In genomic region chr7:129102437-129102836, GRCm38 (mm10) we compare ENCODE assay signal across 19 mouse cellular contexts.
DNase-seq lines count a peak whose midpoint lies in the region; ATAC-seq lines count a peak whose summit lies in the region.
"Had no signal": no experiment of that assay in that cellular context is flagged by ENCODE, and none has a peak within 500 bp of the region (broad histone marks: within the 10 kb centered on the region; RNA-seq: fewer than 3 reads in every experiment).

No protein-coding gene starts in this region.

- 54% methylated on average over 4 of the region's 4 CpGs for WGBS in forebrain, embryonic 15.5 days
- 72% methylated on average over 4 of the region's 4 CpGs for WGBS in forebrain, embryonic 10.5 days

- H3K27ac ChIP-seq in forebrain, embryonic 15.5 days (replicated peaks), result no peak overlapping the region
- H3K27ac ChIP-seq in forebrain, embryonic 10.5 days, result no peak overlapping the region
- H3K27ac ChIP-seq: hindbrain, embryonic 15.5 days; left cerebral cortex, adult 2 months; limb, embryonic 13.5 days; liver, embryonic 15.5 days had no signal

- DNase-seq in forebrain, embryonic 10.5 days (ENCODE audit: extremely low spot score, low spot score), result no peak
- peak; percentile 43 to 65 for DNase-seq in right cerebral cortex, postnatal 10 days (ENCODE audit: low spot score in 2 of 2)
- no peak for DNase-seq in right cerebral cortex, postnatal 14 days
- peak; percentile 45 to 51 for DNase-seq in layer of hippocampus, adult 8-10 months (ENCODE audit: low spot score in 2 of 2)
- peak; percentile 11 for DNase-seq in retina, postnatal 1 day
- no peak for DNase-seq in liver
- no peak for DNase-seq in thymus, postnatal 4 days
- DNase-seq: adrenal gland, postnatal 14 days; cerebellum, adult 9-10 months; gastrocnemius, postnatal 25 days; kidney, adult 11 months; kidney, postnatal 10 days; lung, postnatal 10 days had no signal

- H3K27me3 ChIP-seq in forebrain, embryonic 15.5 days, result no peaks in the 10 kb centered on the region
- H3K27me3 ChIP-seq in forebrain, embryonic 10.5 days (ENCODE audit: poor library complexity, severe bottlenecking), result no peaks in the 10 kb centered on the region
- H3K27me3 ChIP-seq: hindbrain, embryonic 15.5 days; limb, embryonic 13.5 days; liver, embryonic 15.5 days; megakaryocyte, embryonic 14.5 days had no signal

- peak; percentile 70 for ATAC-seq in forebrain, embryonic 15.5 days (replicated peaks)

- no peak overlapping the region for H3K9ac ChIP-seq in forebrain, embryonic 15.5 days (replicated peaks)
- H3K9ac ChIP-seq: hindbrain, embryonic 15.5 days; limb, embryonic 13.5 days; liver, embryonic 15.5 days had no signal

- H3K4me3 ChIP-seq in forebrain, embryonic 15.5 days, result no peak overlapping the region
- no peak overlapping the region for H3K4me3 ChIP-seq in forebrain, embryonic 10.5 days
- H3K4me3 ChIP-seq: hindbrain, embryonic 15.5 days; left cerebral cortex, adult 2 months; limb, embryonic 13.5 days; liver, embryonic 15.5 days; megakaryocyte, embryonic 14.5 days had no signal

- H3K4me2 ChIP-seq in forebrain, embryonic 15.5 days (replicated peaks), result no peak overlapping the region
- H3K4me2 ChIP-seq: hindbrain, embryonic 15.5 days; limb, embryonic 13.5 days; liver, embryonic 15.5 days had no signal

- H3K9me3 ChIP-seq in forebrain, embryonic 15.5 days, result no peaks in the 10 kb centered on the region
- H3K9me3 ChIP-seq in forebrain, embryonic 10.5 days, result no peaks in the 10 kb centered on the region
- H3K9me3 ChIP-seq: hindbrain, embryonic 15.5 days; limb, embryonic 13.5 days; liver, embryonic 15.5 days had no signal

- H3K4me1 ChIP-seq in forebrain, embryonic 15.5 days, result no peaks in the 10 kb centered on the region
- H3K4me1 ChIP-seq in forebrain, embryonic 10.5 days, result no peaks in the 10 kb centered on the region
- H3K4me1 ChIP-seq: hindbrain, embryonic 15.5 days; limb, embryonic 13.5 days; liver, embryonic 15.5 days; megakaryocyte, embryonic 14.5 days had no signal

- H3K36me3 ChIP-seq in forebrain, embryonic 15.5 days, result no peaks in the 10 kb centered on the region
- no peaks in the 10 kb centered on the region for H3K36me3 ChIP-seq in forebrain, embryonic 10.5 days (replicated peaks)
- H3K36me3 ChIP-seq: hindbrain, embryonic 15.5 days; limb, embryonic 13.5 days; liver, embryonic 15.5 days had no signal

Comparison
In these comparisons a context has a peak if more than half of its experiments do, and no peak if none do; other contexts are left out.
1. DNase-seq: peak in right cerebral cortex, postnatal 10 days (2 of 2), layer of hippocampus, adult 8-10 months (2 of 2) and retina, postnatal 1 day (single experiment); none in forebrain, embryonic 10.5 days (single experiment), right cerebral cortex, postnatal 14 days (single experiment), liver (single experiment) and thymus, postnatal 4 days (single experiment).